Mouse (Mus musculus) liver, adult (tissue): ENCODE results near the gene Pla2g5.

Source experiments
- GATA4 ChIP-seq: IDR thresholded peaks from 2 replicates; pipeline ENCODE4 v1.6.1; 2014; ENCODE audit warnings: mild to moderate bottlenecking, low read length; ENCODE audit not compliant: insufficient replicate concordance

The Pla2g5 gene

DNA sequence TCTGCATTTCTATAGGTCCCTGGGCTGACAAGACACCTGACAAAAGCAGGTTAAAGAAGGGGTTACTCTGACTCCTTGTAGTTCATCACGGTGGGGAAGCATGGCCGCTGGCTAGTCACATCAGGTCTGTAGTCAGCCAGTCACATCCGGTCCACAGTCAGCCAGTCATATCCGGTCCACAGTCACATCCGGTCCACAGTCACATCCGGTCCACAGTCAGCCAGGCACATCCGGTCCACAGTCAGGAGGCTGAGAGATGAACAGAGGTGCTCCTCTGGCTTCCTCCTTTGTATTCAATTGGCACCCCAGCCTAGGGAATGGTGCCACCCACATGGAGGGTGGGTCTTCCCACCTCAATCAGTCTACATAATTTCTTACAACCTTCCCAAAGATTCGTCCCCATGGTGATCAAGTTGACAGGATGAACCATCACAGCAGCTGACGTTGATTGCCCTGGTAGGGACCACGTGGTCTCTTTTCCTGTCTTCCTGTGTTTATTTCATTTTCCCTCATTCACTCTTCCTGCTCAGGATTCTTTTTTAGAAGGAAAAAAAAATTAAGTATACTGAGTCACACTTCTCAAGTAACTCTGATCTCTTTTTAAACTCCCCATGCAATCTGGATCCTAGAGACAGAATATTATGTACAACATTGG, at the start of gene Pla2g5:
Pla2g5 (minus strand) TSS at position 139 of the 655 bp plus-strand sequence.
- TF ChIP-seq GATA4, result no peak

DNA sequence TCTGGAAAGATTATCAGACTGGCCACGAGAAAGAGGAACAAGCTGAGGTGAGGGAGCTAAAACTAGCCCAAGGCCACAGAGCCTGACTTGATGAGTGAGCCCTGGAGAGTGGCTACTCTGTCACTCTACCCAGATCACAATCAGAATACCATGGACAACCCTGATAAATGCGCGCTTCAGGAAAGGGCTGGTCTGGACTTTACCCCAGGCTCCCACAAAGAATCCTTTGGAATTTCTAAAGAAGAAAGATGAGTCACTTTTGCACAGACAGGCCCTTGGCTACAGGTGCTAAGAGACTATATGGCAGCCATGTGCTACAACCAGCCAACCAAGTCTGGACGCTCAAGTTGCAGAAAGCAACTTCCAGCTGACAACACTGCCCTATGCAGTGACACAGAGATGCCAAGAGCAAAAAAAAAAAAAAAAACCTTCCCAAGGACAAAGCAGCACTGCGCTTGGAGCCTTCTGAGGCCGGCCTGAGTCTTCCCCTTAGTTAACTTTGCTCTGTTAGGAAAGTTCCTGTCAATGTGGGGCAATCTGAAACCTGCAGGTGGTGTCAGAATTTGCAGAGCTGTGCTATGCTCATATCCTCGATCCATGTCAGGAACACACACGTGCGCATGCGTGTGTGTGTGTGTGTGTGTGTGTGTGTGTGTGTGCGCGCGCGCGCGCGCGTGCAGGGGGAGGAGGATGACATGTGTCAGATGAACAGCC, 42.5 kb upstream of the Pla2g5 start:
- TF ChIP-seq GATA4, result no peak

DNA sequence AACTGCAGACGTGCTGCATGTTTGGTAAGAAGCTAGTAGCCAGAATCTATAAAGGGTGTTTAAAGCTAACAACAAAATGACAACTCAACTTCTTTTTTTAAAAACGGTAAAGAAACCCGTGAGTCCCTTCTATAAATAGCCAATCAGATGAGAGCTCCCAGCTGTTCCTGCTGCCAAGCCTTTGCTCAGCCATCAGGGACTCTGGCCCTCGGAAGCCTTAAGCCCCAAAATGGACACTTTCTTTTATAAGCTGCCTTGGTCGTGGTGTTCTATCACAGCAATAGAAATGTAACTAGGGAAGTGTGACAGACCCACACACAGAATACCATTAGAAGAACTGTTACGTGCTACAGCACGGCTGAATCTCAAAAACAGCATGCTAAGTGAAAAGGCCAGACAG, 36.1 kb upstream of the Pla2g5 start:
- no peak for TF ChIP-seq GATA4

DNA sequence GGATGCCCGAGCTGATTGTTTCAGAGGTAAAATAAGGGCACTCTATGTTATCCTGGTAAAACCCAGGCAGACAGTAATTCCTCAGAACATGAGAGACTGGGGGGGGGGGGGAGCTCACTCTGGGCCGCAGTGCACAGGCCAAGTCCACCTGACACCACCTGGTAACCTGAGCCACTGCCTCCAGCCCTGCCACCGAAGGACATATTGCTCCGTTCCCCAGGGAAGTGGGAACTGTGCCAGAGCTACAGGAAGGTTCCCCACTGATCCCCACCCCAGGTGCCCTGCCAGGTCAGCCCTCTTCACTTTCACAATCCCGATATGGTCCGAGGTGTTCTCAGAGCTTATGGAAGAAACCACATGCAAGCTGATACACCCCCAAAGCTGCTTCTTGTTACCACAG, 29.4 kb upstream of the Pla2g5 start:
- no peak for TF ChIP-seq GATA4

DNA sequence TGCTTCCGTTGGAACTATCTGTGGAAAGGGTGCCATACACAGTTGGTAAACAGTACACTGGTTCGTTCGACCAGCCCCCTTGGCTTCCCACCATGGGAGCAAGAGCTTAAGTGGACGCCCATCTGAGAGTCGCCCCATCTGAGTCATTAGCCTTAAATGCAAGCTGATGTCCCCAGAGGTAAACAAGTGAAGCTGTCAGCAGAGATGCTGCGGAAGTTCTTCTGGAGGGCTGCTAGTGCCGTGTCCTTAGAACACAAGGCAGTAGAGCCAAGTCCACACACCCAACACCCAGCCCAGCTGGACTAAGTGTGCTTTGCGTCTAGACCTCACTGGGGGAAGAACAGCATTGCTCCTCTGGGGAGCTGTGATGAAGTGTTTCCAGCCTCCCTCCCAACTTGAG, 26.4 kb upstream of the Pla2g5 start:
- no peak for TF ChIP-seq GATA4

DNA sequence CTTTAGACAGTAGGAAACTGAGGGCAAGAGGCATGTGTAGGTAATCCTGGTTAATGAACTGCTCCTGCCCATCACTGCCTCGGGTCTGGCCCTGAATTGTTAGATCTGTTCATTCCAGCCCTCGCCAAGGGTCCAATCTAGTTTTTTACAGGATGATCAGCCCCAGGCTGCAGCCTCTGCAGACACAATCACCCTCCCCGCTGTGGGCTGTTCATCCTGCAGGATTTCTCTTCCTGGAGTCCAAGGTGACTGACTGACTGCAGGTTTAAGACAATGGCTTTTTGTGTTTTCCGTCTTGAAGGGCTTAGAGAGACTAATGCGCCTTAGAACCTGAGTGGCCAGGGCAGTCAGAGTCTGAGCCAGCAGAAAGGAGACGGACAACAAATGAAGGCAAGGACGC, 25.9 kb upstream of the Pla2g5 start:
- no peak for TF ChIP-seq GATA4

DNA sequence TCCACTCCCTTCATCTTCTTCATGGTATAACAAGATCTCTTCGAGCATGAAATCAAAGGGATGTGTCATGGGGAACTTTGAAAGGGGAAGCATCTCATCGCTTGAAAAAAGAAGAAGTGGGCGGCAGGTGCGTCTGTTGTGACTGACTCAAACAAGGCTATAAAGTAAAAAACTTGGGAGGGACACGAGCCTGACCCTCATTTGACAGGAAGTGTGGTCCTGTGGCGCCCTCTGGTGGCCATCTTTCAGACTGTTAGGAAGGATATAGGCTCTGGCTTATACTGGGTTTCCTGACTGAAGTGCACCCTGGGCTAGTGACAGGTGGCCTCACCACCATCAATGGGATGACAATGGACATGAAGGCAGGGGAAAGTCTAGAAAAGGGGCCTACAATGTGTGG, 21.0 kb upstream of the Pla2g5 start:
- no peak for TF ChIP-seq GATA4

DNA sequence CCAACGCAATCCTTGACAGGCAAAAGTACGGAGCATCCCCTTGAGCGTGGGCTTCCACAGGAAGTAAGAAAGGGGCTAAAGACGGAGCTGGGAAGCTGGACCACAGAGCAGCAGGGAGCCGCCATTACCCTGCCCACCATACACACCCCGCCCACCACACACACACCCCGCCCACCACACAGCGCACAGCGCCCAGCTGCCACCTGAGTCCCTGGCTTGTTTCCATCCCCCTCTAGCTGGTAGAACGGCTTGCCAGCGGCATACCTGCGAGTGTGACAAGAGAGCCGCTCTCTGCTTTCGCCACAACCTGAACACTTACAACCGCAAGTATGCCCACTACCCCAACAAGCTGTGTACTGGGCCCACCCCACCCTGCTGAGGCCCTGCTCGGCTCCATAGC, 18.9 kb upstream of the Pla2g5 start:
- TF ChIP-seq GATA4, result no peak

DNA sequence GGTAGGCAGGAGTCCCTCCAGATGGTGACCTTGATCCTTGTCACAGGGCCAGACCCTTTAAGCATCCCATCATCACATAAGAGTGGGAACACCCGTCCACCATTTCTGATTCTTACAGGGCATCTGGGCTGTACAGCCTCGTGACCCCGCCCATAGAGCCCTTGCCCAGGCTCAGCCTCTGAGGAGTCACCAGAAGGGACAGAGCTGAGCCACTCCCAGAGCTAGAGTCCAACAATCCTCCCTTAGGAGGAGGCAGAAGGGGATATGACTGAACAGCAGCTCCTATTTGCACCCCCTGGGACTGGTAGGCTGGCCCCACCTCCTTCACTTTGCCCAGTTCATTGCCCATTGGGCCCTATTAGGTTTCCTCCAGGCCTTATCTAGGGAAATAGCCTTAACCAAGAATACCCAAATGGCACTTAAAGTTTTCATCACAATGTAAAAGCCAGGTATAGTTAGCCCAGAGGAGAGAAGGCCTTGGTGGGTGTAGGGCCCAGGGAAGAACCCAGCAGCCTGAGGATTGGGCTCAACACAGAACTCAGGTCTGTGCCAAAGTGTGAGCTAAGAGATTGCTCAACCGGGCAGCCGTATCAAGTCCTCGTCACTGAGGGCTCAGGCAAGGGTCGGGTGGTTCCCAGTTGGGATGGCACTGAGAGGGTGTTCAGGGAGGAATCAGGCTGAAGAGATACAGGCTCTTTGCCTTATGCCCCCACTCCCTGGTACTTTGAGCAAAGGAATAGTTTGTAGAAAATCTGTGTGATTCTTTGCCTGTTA, 17.7 kb upstream of the Pla2g5 start:
- no peak for TF ChIP-seq GATA4

DNA sequence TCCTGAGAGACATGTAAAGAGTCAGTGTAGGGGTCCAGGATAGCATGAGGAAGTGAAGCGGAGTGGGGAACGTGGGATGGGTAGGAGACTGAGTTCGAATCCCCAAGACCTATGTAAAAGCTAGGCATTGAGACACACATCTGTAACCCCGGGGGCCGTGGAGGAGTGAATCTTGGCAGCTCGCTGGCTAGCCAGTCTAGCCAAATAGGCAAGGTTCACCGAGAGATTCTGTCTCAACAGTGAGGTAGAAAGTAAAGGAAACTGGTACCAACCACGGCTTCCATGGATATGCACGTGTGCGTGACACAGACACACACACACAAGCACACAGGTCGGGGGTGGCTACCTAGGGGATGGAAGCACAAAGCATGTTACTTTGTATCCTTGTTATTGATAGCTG, 16.5 kb upstream of the Pla2g5 start:
- no peak for TF ChIP-seq GATA4

DNA sequence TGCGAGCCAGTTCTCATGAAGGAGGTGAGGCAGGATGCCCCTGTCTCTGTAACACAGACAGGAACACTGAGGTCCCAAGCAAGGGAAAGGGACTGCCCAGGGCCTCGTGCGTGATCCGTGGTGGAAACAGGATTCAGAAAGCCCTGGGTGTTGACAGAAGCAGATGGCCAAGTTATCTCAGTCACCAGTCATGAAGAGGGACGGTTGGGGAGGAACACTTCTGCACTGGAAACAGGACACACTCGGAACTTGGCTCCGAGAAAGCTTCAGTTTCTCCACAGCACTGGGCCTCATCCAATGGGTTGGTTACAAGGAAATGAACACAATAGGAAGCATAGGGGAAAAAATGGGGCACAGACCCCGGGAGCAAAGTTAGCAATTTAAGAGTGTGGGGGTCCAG, 15.5 kb upstream of the Pla2g5 start:
- no peak for TF ChIP-seq GATA4

DNA sequence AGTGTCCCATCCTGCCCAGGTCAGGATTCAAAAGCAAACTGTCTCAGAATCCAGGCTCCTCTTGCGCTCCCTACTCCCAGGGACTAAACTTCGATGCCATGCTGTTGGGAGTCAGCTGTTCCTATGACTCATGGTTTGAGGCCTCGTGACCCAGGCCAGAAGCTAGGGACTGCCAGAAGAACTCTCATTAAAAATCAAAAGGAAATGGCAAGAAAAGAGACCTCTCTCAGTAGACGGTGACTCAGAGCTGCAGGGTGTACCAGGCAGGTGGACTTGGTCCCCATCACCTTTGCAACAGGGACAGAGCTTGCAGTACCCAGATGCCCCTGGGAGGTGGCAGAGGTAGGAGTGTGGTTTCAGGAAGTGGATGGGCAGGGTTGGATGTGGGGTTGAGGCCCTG, 14.4 kb upstream of the Pla2g5 start, which contains the start of gene Pla2g2e:
Pla2g2e (plus strand) TSS at position 212 of the 400 bp plus-strand sequence.
- TF ChIP-seq GATA4, result no peak

DNA sequence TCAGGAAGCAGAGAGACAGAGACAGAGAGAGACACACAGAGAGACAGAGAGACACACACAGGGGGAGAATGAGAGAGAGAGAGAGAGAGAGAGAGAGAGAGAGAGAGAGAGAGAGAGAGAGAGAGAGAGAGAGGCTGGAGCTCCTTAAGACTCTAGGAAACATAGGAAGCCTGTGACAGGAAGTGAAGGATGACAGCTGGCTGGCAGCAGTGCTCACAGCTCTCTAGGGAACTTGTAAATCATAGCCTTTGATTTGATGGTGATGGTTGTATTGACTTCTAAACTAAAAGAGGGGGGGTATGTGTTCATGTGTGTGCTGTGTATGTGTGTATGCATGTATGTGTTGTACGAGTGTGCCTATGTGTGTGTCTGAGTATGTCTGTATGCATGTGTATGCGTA, 12.7 kb upstream of the Pla2g5 start:
- TF ChIP-seq GATA4, result no peak

DNA sequence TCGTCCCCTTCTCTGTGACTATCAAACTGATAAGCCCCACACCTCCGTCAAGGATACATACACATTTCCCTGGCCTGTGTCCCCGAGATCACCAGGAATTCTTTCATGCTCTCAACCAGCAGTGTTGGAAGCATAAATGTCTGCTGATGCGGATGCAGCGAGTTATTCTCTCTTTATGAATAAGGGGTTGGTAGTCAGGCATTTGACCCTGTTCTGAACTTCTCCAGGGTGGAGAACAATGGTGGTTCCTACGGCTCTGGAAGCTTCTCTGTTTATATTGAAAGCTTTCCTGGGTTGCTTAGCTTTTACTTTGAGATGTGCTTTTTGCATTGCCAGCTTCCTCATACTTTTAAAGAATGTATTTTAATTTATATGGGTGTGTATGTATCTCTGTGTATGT, 10.6 kb upstream of the Pla2g5 start, which contains the start of gene Gm13030:
Gm13030 (minus strand) TSS at position 101 of the 400 bp plus-strand sequence.
- TF ChIP-seq GATA4, result no peak

DNA sequence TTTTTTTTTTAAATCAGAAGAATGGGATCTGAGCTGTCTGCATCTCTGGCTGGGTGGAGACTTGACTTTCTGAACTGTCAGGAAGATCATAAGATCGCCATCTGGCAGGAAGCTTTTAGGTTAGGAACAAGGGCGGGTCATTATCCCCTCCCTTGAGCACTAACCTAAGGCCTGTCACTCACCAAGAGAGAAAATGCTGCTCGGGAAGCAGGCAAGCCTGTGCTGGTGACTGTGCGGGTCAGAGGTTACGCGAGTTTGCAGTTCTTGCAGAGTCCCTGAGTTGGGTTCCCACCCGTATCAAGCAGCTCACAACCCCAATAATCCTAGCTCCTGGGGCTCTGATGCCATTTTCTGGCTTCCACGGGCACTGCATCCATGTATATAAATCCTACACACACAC, 5.4 kb upstream of the Pla2g5 start:
- no peak for TF ChIP-seq GATA4

DNA sequence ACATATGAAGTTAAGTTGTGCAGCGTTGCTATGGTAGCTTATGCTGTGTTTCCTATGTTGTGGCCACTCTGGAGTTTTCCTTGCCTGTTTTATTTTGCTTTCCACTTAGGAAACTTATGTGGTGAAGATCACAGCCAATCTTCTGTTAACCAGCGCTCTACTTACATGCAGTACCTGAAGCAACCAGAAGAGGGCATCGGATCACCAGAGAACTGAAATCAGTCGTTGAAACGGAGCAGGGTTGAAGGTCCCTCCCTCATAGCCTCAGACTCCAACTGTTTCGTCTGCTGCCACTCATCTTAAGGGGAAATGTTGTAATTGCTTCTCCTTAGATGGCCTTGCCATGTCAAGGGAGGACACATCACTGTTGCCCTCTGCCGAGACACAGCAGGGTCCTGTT, 3.1 kb upstream of the Pla2g5 start:
- TF ChIP-seq GATA4, result no peak

DNA sequence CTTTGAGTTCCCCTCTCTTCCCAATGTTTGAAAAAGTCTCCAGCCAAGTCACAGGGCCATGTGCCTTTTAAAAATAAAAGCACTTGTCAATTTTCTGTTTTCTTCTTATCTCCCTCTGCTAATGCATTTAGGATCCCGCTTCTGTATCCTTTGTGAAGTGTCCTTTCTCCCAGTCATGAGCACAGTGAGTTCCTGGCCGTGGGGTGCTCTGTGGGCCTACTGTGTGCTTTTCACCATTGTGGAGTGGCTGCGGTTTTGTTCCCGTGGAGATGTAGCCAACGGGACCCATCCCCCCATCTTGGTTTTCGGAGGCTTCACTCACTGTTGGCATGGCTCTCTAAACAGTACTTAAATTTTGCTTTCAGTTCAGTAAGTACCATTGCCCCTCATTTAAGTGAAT, 2.7 kb upstream of the Pla2g5 start:
- no peak for TF ChIP-seq GATA4

DNA sequence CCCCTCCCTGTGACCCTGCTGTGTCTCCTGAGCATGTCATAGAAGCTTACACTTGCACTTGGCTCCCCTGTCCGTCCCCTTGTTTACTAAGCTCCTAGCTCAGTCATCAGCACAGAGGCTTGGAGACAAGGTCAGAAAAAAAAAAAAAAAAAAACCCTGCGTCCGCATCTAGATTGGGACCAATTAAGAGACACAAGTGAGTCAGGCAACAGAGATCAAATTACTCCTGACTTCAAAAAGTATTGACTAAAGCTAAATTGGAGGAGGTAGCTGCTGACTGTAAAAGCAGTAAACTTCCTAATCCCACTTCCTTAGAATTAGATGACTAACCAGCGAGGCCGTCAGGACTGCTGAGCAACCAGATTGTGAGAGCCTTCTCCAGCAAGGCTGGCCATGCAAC, 1.8 kb upstream of the Pla2g5 start:
- TF ChIP-seq GATA4, result no peak
